Mouse (Mus musculus) cerebellum, adult 2 months (tissue): ENCODE measurements around the gene Gm49510. TPM values are rescaled to one million over a fixed set of nuclear protein-coding genes. Genes with fewer than 3 reads are reported as not detected.
A peak's percentile ranks its signal among the peaks of the same experiment; 100 is the strongest.
"Not testable (repeated sequence)": the region's sequence is repeated elsewhere in the genome, so short reads cannot be mapped to it uniquely, and the experiment has no call there.

Source experiments
- DNase-seq, 2 experiments: peaks; one replicate each; pipeline ENCODE4 v3.0.0; 2021
- H3K27ac ChIP-seq: fragments of 200-500 bp; 2 replicates; pipeline ENCODE4 v1.5.1; 2012; ENCODE audit warnings: low read length, control low read depth, inconsistent platforms; ENCODE audit not compliant: insufficient read depth
- H3K27me3 ChIP-seq: fragments of 200-500 bp; 2 replicates; pipeline ENCODE4 v1.6.1; 2012; ENCODE audit warnings: inconsistent platforms, mild to moderate bottlenecking, low read length, moderate library complexity; ENCODE audit not compliant: control insufficient read depth, insufficient read depth
- H3K4me1 ChIP-seq: fragments of 200-500 bp; 2 replicates; pipeline ENCODE4 v1.6.1; 2011; ENCODE audit warnings: low read length; ENCODE audit not compliant: control insufficient read depth, insufficient read depth
- H3K4me3 ChIP-seq: fragments of 200-500 bp; replicated peaks from 2 replicates; pipeline ENCODE3; 2011; ENCODE audit warnings: mild to moderate bottlenecking, low read depth, low read length, control low read depth; ENCODE audit not compliant: insufficient read depth
- CTCF ChIP-seq: fragments of 200-500 bp; IDR thresholded peaks from 2 replicates; pipeline ENCODE4 v1.5.1; 2011; ENCODE audit warnings: low read depth, mild to moderate bottlenecking, control low read depth, low read length, moderate library complexity, borderline replicate concordance; ENCODE audit not compliant: insufficient read depth
- POLR2A ChIP-seq: fragments of 200-500 bp; IDR thresholded peaks from 2 replicates; pipeline ENCODE4 v1.6.1; 2011; ENCODE audit warnings: low read length, control low read depth, borderline replicate concordance; ENCODE audit not compliant: insufficient read depth
- WGBS: fragments of 180-500 bp; shearing (Covaris S2); methylation state at CpG from one replicate; pipeline ENCODE4 v1.1.7; 2018; 5-methylcytosine and 5-hydroxymethylcytosine counted together
- polyA plus RNA-seq: library from polyadenylated mRNA; depleted of rRNA; stranded (reverse); fragments of >200 nt; gene quantifications from 2 replicates; pipeline ENCODE4 v1.2.3, GENCODE M21; 2012

The Gm49510 gene
- polyA plus RNA-seq, 1 experiment: 0.10 TPM

GRCm38 (mm10) chr15:78875537-78875936 lies 23.9 kb upstream of the Gm49510 start:
- Histone ChIP-seq H3K27ac (no peak overlapping the region), H3K27me3 (no peaks in the 10 kb centered on the region), H3K4me1 (peaks cover 15% of the 10 kb centered on the region; the same call in 1 of the 2 replicates), H3K4me3 (no peak overlapping the region)
- whole genome bisulfite sequencing: 87% methylated on average over 5 of the region's 5 CpGs
- TF ChIP-seq CTCF (no peak), POLR2A (no peak)
- DNase-seq: no peak

GRCm38 (mm10) chr15:78876258-78876696 lies 23.2 kb upstream of the Gm49510 start:
- Histone ChIP-seq H3K27ac (peak overlapping the region; percentile 86; the same call in 1 of the 2 replicates), H3K4me3 (peak overlapping the region; percentile 72), H3K4me1 (peaks cover 15% of the 10 kb centered on the region; the same call in 1 of the 2 replicates), H3K27me3 (no peaks in the 10 kb centered on the region)
- 1% methylated on average over 17 of the region's 17 CpGs for WGBS
- peak; percentile 72 for TF ChIP-seq CTCF
- no peak for TF ChIP-seq POLR2A
- DNase-seq: peak; percentile 85 to 86

- Histone ChIP-seq H3K27ac (peak within 1 kb of the TSS; percentile 94), H3K4me3 (peak within 1 kb of the TSS; percentile 72), H3K4me1 (peaks cover 15% of the 10 kb centered on the region; the same call in 1 of the 2 replicates), H3K27me3 (no peaks in the 10 kb centered on the region)
- DNase-seq: peak; percentile 95 to 98
- TF ChIP-seq CTCF (no peak), POLR2A (peak; percentile 84; the same call in 1 of the 2 replicates)
- 2% methylated on average over 79 of the region's 95 CpGs for WGBS
Observed at GRCm38 (mm10) chr15:78876991-78877809, 22.3 kb upstream of the Gm49510 start, which contains the start of gene Gga1. Gene Gga1 (plus strand): TSS chr15:78877190.

- 2% methylated on average over 17 of the region's 17 CpGs for WGBS
- H3K27ac ChIP-seq: peak overlapping the region; percentile 51
- peak; percentile 32 to 38 for DNase-seq
- TF ChIP-seq CTCF (no peak), POLR2A (no peak)
- H3K4me3 ChIP-seq: peak overlapping the region; percentile 72
- no peaks in the 10 kb centered on the region for H3K27me3 ChIP-seq
- peaks cover 15% of the 10 kb centered on the region; the same call in 1 of the 2 replicates for H3K4me1 ChIP-seq
Observed at GRCm38 (mm10) chr15:78877810-78878390, 21.6 kb upstream of the Gm49510 start.

- not testable (repeated sequence) for DNase-seq, H3K27me3 ChIP-seq, H3K27ac ChIP-seq, H3K4me3 ChIP-seq
- WGBS: 48% methylated on average over 7 of the region's 7 CpGs
- peaks cover 15% of the 10 kb centered on the region; the same call in 1 of the 2 replicates for H3K4me1 ChIP-seq
Observed at GRCm38 (mm10) chr15:78878792-78879516, 20.5 kb upstream of the Gm49510 start.

GRCm38 (mm10) chr15:78880432-78880831 lies 19.0 kb upstream of the Gm49510 start:
- DNase-seq: no peak
- WGBS: 90% methylated on average over 8 of the region's 8 CpGs
- H3K27me3 ChIP-seq: no peaks in the 10 kb centered on the region

GRCm38 (mm10) chr15:78881828-78882227 lies 17.6 kb upstream of the Gm49510 start:
- H3K4me3 ChIP-seq: no peak overlapping the region
- TF ChIP-seq CTCF: no peak; the same call in 1 of the 2 replicates
- no peak for TF ChIP-seq POLR2A
- WGBS: 42% methylated on average over 3 of the region's 3 CpGs

More at GRCm38 (mm10) chr15:78880432-78880831, 19.0 kb upstream of the Gm49510 start:
- no peak overlapping the region for H3K27ac ChIP-seq
- TF ChIP-seq CTCF: no peak
- no peak for TF ChIP-seq POLR2A
- no peak overlapping the region for H3K4me3 ChIP-seq
- peaks cover 15% of the 10 kb centered on the region; the same call in 1 of the 2 replicates for H3K4me1 ChIP-seq

More at GRCm38 (mm10) chr15:78881828-78882227, 17.6 kb upstream of the Gm49510 start:
- peaks cover 15% of the 10 kb centered on the region; the same call in 1 of the 2 replicates for H3K4me1 ChIP-seq
- DNase-seq: no peak
- no peak overlapping the region for H3K27ac ChIP-seq
- no peaks in the 10 kb centered on the region for H3K27me3 ChIP-seq
